Mouse (Mus musculus): ENCODE measurements around the gene Gm14137. TPM values are rescaled to one million over a fixed set of nuclear protein-coding genes. Genes with fewer than 3 reads are reported as not detected.

Gene Gm14137
- polyA plus RNA-seq, 1 experiment from 2014 or later = 4.7 TPM

DNA sequence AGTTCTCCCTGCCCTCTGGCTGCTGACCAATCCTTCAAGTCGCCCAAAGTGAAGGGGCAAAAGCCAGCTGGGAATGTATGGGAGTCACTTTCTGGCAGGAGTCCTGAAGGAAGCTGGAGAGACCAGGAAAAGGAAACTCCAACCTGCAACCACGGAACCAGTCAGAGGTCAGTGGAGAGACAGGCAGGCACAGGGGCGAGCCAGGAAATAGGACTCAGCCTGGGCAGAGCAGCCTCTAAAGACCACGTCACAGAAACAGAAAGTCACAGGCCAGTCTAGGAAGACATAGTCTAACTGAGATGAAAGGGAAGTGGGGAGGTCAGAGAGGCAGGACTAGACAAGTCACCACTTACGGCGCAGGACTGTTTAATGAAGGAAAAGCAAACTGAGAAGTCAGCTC, 1.3 kb downstream of the Gm14137 start:
- Histone ChIP-seq H3K9ac (no peak overlapping the region), H3K9me3 (no peaks in the 10 kb centered on the region), H3K4me2 (no peak overlapping the region), H3K27me3 (no peaks in the 10 kb centered on the region), H3K36me3 (peaks cover 46% of the 10 kb centered on the region), H3K4me1 (peaks cover 24% of the 10 kb centered on the region), H3K27ac (peak overlapping the region; percentile 4; the same call in 1 of the 2 replicates), H3K4me3 (no peak overlapping the region)
- no peak for ATAC-seq (ENCODE audit: insufficient number of reproducible peaks, low FRiP score, low TSS enrichment, low read depth)
- WGBS = 66% methylated on average over 6 of the region's 6 CpGs

DNA sequence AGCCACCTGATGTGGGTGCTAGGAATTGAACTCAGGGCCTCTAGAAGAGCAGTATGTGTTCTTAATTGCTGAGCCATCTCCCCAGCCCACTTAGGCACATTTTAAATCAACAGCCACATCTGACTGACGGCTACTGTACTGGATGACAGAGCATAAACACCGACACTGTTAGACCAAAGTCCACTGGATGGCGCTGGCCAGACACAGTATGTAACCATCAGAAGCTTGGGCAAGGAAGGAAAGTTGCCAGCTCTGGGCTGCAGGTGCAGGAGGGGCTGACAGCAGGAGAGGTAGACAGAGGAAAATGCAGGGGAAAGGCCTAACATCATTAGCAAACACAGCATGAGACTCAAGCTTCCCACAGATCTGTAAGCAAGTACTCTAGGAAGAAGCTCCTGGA, 2.5 kb downstream of the Gm14137 start:
- H3K9ac ChIP-seq = no peak overlapping the region
- WGBS = 67% methylated on average over 3 of the region's 3 CpGs
- no peak overlapping the region for H3K4me3 ChIP-seq
- H3K9me3 ChIP-seq = no peaks in the 10 kb centered on the region
- no peak overlapping the region for H3K4me2 ChIP-seq
- no peak overlapping the region for H3K27ac ChIP-seq
- H3K4me1 ChIP-seq = peaks cover 24% of the 10 kb centered on the region
- ATAC-seq (ENCODE audit: insufficient number of reproducible peaks, low FRiP score, low TSS enrichment, low read depth) = no peak
- H3K27me3 ChIP-seq = no peaks in the 10 kb centered on the region
- H3K36me3 ChIP-seq = peaks cover 44% of the 10 kb centered on the region

DNA sequence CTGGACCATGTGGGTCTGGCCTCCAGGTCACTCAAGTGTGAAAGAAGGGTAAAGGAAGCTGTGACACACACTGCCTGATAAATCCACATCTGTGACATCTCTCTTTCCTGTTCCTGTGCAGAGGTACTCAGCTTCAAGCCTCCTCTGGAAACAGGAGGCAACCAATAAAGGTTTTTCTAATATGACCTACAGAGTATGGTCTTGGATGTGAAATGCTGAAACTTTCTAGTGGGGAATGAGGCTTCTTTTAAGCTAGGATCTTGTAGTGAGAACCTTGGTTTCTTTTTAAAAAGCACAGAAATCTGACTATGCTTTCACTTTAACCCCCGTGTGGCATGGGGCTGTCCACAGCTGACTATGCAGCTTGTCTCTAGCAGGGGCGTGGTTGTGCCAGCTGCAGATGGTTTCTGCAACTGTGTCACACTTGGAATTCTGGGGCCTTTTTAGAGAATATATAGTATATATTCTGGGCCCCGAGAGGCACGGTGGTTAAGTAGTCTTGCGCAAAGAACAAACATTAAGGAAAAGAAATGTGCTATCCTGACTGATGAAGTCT, 3.2 kb downstream of the Gm14137 start:
- Histone ChIP-seq H3K27me3 (no peaks in the 10 kb centered on the region), H3K9ac (no peak overlapping the region), H3K36me3 (peaks cover 41% of the 10 kb centered on the region), H3K4me3 (no peak overlapping the region), H3K9me3 (no peaks in the 10 kb centered on the region), H3K4me1 (peaks cover 23% of the 10 kb centered on the region), H3K27ac (no peak overlapping the region), H3K4me2 (no peak overlapping the region)
- 89% methylated on average over 5 of the region's 5 CpGs for WGBS
- ATAC-seq (ENCODE audit: insufficient number of reproducible peaks, low FRiP score, low TSS enrichment, low read depth) = no peak

DNA sequence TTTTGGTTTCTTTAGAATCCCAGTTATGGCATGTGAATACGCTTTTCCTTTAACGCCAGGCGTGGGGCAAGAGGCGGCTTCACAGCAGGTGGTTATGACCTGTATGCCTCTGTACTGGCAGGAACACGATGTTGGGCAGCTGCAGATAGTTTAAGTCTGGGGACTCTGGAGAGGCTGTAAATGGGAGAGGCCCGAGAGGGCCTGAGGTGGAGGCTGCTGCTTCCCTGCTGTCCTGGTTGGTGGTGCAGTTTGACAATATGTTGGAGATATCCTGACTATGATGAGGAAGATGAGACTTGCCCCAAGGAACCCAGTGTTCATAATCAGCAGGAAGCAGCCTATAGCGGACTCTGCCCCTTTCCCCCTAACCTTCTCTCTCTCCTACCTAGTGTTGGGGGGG, 8.6 kb downstream of the Gm14137 start:
- ATAC-seq (ENCODE audit: insufficient number of reproducible peaks, low FRiP score, low TSS enrichment, low read depth) = no peak
- Histone ChIP-seq H3K9ac (no peak overlapping the region), H3K9me3 (no peaks in the 10 kb centered on the region), H3K4me2 (no peak overlapping the region), H3K27ac (no peak overlapping the region), H3K4me1 (no peaks in the 10 kb centered on the region), H3K36me3 (peaks cover 58% of the 10 kb centered on the region), H3K4me3 (no peak overlapping the region), H3K27me3 (no peaks in the 10 kb centered on the region)
- WGBS = 70% methylated on average over 7 of the region's 7 CpGs

DNA sequence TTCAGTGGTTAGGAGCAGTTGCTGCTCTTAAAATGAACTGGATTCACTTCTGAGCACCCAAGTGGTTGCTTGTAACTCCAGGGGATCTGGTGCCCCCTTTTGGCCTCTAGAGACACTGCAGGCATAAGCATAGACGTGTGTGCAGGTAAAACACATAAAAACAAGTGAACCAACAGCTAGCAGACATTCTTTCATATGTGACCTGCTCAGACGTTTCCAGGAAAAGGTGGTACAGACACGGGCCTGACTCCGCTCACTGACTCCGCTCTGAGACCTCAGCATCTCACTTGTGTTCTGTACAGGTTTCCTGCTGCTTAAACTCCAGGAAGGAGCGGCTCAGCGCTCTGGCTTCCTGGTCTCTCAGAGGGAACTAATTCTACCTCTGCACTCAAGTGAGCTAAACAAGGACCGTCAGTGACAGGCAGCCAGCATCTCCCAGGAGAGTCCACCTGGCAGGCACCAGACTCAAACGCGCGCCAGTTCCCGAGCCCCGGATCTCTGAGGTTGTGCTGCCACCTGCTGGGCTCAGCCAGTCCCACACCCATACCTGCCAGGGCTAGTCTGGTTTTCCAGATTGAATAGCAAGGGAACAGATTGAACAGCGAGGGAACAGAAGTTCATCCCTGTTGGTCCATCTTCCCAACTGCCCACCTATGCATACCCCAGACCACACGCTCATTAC, 14.9 kb downstream of the Gm14137 start:
- no peak overlapping the region for H3K9ac ChIP-seq
- WGBS = 6% methylated on average over 15 of the region's 15 CpGs
- peaks cover 16% of the 10 kb centered on the region for H3K36me3 ChIP-seq
- H3K4me2 ChIP-seq = peak overlapping the region; percentile 73
- H3K27me3 ChIP-seq = no peaks in the 10 kb centered on the region
- peak; percentile 72; the same call in 1 of the 2 replicates for ATAC-seq (ENCODE audit: insufficient number of reproducible peaks, low FRiP score, low TSS enrichment, low read depth)
- no peaks in the 10 kb centered on the region for H3K9me3 ChIP-seq
- H3K27ac ChIP-seq = no peak overlapping the region
- H3K4me3 ChIP-seq = peak overlapping the region; percentile 37
- peaks cover 4% of the 10 kb centered on the region; the same call in 1 of the 2 replicates for H3K4me1 ChIP-seq

DNA sequence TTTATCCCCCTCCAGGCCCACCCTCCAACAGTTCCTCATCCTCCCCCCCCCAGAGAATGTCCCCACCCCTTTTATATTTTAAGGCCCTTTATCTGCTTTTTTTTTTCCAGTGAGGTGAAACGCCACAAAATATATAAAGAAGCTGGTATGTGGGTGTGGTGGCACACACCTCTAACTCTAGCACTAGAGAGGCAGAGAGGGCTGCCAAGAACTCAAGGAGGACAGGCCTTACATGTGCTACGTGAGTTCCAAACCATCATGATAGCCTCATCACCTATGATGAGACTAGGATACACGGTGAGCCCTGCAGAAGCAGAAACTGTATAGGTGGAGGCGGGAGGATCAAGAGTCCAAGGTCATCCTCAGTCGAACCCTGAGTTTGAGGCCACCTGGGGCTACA, 16.7 kb downstream of the Gm14137 start:
- Histone ChIP-seq H3K4me2 (no peak overlapping the region), H3K4me3 (no peak overlapping the region), H3K9me3 (no peaks in the 10 kb centered on the region), H3K27me3 (no peaks in the 10 kb centered on the region), H3K9ac (no peak overlapping the region), H3K27ac (no peak overlapping the region), H3K4me1 (peaks cover 4% of the 10 kb centered on the region; the same call in 1 of the 2 replicates), H3K36me3 (0 out of 2 replicates have a peak, but pooled peaks cover under 1% of the 10 kb centered on the region)
- 83% methylated on average over 5 of the region's 5 CpGs for WGBS
- no peak for ATAC-seq (ENCODE audit: insufficient number of reproducible peaks, low FRiP score, low TSS enrichment, low read depth)

DNA sequence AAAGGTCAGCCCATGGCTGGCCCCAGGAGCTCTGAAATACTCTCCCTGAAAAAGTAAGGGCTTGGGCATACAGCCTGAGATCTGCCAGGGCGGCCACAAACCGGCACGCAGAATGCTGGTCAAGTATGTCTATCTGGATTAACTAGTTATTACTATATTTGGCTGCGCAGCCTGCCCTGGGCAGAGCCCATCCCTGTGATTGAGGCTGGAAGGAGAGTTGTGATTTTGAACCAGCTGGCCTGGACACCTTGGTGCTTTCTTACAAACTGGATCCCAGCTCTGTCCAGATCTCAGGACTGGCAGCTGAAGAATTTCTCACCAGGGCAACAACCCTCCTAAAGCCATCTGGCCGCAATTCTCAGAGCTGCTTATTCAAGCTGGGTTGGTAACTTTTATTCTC, 19.8 kb downstream of the Gm14137 start:
- Histone ChIP-seq H3K27me3 (no peaks in the 10 kb centered on the region), H3K4me1 (peaks cover 25% of the 10 kb centered on the region), H3K4me2 (no peak overlapping the region), H3K4me3 (no peak overlapping the region), H3K9ac (no peak overlapping the region), H3K9me3 (no peaks in the 10 kb centered on the region), H3K36me3 (no peaks in the 10 kb centered on the region), H3K27ac (no peak overlapping the region)
- 62% methylated on average over 5 of the region's 5 CpGs for WGBS
- ATAC-seq (ENCODE audit: insufficient number of reproducible peaks, low FRiP score, low TSS enrichment, low read depth) = no peak

DNA sequence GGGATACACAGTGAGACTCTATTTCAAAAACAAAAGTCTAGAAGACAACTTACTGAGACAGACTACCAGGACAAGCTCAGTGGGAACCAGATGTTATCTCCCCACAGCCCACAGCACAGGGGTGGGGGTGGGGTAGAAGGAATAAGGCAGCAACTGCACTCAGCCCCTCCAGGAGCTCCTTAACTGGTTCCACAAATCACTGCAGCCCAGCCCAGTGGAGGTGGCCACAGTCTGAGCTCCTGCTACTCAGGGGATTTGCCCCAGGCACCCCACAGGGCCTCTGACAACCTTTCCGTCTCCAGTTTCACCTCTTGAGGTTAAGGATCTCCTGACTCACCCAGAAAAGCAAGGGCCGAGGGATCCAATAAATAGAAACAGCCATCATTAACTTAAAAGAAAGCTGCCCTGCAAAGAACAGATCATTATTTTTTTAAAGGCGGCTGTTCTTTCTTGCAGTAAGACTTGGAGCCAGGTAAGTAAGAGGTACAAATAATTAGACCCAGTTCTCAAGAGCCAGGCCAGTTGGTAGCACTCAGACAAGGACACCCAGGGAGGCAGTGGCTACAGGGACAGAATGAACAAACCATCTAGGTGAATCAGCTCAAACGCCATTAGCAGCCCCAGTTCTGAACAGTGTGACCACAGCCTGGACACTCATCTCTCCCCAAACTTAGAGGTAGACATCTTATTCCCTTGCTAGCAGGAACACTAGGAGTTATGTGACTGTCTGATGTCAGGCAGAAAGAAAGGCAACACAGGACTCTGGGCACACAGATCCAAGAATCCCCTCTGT, 22.2 kb downstream of the Gm14137 start:
- Histone ChIP-seq H3K27me3 (no peaks in the 10 kb centered on the region), H3K36me3 (no peaks in the 10 kb centered on the region), H3K4me2 (no peak overlapping the region), H3K4me3 (no peak overlapping the region), H3K9me3 (no peaks in the 10 kb centered on the region), H3K27ac (peak overlapping the region; percentile 24; the same call in 1 of the 2 replicates), H3K9ac (no peak overlapping the region), H3K4me1 (peaks cover 25% of the 10 kb centered on the region)
- 13% methylated on average over 4 of the region's 4 CpGs for WGBS
- no peak for ATAC-seq (ENCODE audit: insufficient number of reproducible peaks, low FRiP score, low TSS enrichment, low read depth)

DNA sequence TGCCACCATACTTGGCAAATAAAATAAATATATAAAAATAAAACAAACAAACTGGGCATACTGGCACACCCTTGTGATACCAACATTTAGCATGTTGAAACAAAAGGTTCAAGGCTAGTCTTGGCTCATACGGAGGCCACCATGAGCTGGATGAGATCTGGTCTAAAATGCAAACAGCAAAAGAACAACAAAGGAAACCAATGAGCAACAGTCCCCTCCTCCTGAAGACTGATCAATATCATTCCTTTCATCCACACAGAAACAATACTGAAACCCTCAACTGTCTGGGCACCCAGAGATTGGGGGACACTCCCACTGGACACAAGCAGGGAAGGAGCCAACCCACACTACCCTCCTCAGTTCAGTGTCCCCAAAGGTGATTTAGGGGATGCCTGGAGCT, 23.2 kb downstream of the Gm14137 start:
- H3K4me2 ChIP-seq = no peak overlapping the region
- H3K27me3 ChIP-seq = no peaks in the 10 kb centered on the region
- no peaks in the 10 kb centered on the region for H3K9me3 ChIP-seq
- no peak overlapping the region for H3K9ac ChIP-seq
- no peak for ATAC-seq (ENCODE audit: insufficient number of reproducible peaks, low FRiP score, low TSS enrichment, low read depth)
- no peak overlapping the region for H3K27ac ChIP-seq
- H3K36me3 ChIP-seq = no peaks in the 10 kb centered on the region
- H3K4me1 ChIP-seq = peaks cover 25% of the 10 kb centered on the region
- no peak overlapping the region for H3K4me3 ChIP-seq
- 79% methylated on average over 1 of the region's 1 CpGs for WGBS

DNA sequence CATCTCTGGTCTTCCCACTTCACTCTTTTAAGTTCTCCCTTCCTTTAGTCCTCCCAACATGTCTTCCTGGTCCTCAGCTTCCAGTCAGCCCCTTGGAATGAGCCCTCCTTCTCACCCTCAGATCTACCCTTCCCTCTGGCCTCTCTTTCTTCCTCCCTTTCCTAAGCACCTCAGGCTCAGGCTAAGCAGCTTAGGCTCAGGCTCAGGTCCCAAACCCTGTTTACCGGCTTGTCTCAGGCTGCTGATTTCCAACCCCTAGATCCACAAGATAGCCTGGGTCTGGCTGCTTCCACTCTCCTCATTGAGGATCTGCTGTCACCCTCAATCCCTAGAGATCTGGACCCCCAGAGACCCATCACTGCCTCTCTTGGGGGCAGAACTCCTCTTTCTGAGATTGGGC, 23.7 kb downstream of the Gm14137 start:
- no peak for ATAC-seq (ENCODE audit: insufficient number of reproducible peaks, low FRiP score, low TSS enrichment, low read depth)
- Histone ChIP-seq H3K27ac (no peak overlapping the region), H3K4me2 (no peak overlapping the region), H3K9me3 (no peaks in the 10 kb centered on the region), H3K4me3 (no peak overlapping the region), H3K36me3 (no peaks in the 10 kb centered on the region), H3K9ac (no peak overlapping the region), H3K27me3 (no peaks in the 10 kb centered on the region), H3K4me1 (peaks cover 25% of the 10 kb centered on the region)
- 52% methylated on average over 1 of the region's 1 CpGs for WGBS

DNA sequence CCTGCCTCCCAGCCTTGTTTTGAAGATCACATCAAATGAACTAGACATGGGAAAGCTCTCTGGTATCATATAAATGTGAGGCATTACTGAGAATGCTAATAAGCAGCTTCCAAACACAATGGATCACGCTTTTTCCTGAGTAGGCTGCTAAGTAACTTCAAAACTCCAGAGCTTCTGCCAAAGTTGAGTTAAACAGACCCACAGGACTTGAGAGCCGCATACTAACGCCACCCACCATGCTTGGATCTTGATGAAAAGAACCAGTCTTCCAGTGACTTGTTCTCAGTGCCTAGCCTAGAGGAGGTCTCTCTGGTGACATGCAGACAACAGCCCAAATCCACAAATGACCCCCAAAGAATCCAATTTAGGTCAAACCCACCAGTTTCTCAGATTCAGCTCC, 24.6 kb downstream of the Gm14137 start:
- no peak for ATAC-seq (ENCODE audit: insufficient number of reproducible peaks, low FRiP score, low TSS enrichment, low read depth)
- WGBS = 39% methylated on average over 3 of the region's 3 CpGs
- no peak overlapping the region for H3K9ac ChIP-seq
- no peaks in the 10 kb centered on the region for H3K36me3 ChIP-seq
- H3K4me2 ChIP-seq = no peak overlapping the region
- peaks cover 25% of the 10 kb centered on the region for H3K4me1 ChIP-seq
- H3K27ac ChIP-seq = 0 out of 2 replicates have a peak overlapping the region, but pooled peaks have one; percentile 19
- no peak overlapping the region for H3K4me3 ChIP-seq
- no peaks in the 10 kb centered on the region for H3K27me3 ChIP-seq
- H3K9me3 ChIP-seq = no peaks in the 10 kb centered on the region

DNA sequence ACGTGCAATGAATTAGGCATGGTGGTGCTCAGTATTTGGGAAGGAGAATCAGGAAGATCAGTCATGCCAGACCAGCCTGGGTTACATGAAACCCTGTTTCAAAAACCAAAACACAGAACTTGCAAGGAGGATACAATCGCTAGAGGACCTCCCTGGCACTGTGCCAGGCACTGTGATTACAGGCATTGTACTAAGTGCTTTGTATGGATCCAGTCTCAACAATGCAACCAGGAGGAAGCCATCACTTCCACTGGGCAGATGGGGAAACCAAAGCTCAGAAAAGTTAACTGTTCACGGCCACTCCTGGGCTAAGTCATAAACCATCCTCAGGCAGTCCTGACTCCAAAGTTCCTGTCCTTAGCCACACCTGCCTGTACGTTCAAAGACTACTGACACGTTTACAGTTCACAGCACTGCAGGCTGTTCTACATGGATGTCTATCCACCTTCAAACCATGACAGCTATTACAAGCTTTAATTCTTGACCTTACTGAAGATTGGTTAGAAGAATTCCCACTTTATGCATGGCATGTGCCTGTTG, 28.7 kb downstream of the Gm14137 start:
- Histone ChIP-seq H3K36me3 (no peaks in the 10 kb centered on the region), H3K4me2 (no peak overlapping the region), H3K4me1 (peaks cover 17% of the 10 kb centered on the region), H3K9ac (no peak overlapping the region), H3K27me3 (no peaks in the 10 kb centered on the region), H3K27ac (peak overlapping the region; percentile 57), H3K9me3 (no peaks in the 10 kb centered on the region), H3K4me3 (no peak overlapping the region)
- no peak for ATAC-seq (ENCODE audit: insufficient number of reproducible peaks, low FRiP score, low TSS enrichment, low read depth)
- WGBS = 47% methylated on average over 5 of the region's 5 CpGs
